Mouse (Mus musculus): ENCODE results near the gene Gm5737. TPM values are rescaled to one million over a fixed set of nuclear protein-coding genes. Genes with fewer than 3 reads are reported as not detected.

The Gm5737 gene
- not detected for total RNA-seq (2021)

DNA sequence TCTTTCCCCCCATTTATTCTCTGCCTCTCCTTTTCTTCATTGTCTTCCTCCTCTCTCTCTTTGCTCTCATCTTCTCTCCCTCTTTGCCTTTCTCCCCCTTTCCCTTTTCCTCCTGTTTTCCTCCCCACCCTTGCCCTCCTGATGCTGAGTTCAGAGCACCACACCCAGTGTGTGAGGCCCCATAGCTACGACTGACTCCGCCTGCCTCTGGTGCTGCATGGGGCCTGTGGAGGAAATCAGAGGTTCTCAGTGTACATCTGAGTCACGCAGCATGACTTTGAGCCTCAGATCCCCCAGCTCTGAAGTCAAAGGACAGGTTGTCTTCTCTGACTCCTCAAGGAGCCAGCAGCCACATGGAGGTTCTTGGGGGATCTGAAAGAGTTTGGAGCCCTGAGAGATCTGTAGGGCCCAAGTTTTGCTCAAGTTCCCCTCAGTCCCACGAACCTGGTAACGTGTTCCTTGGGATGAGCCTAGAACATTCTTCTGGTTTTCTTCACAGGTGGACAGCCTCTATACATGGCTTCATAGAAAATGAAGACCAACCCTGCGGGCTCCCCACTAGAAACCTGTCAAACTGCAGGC, at the start of gene Gm5737:
Gene Gm5737 (plus strand): TSS at position 532 of the 582 bp plus-strand sequence.
- intact Hi-C loops (cut with DNase I): no loop called here
- DNase-seq (ENCODE audit: low spot score): no peak

DNA sequence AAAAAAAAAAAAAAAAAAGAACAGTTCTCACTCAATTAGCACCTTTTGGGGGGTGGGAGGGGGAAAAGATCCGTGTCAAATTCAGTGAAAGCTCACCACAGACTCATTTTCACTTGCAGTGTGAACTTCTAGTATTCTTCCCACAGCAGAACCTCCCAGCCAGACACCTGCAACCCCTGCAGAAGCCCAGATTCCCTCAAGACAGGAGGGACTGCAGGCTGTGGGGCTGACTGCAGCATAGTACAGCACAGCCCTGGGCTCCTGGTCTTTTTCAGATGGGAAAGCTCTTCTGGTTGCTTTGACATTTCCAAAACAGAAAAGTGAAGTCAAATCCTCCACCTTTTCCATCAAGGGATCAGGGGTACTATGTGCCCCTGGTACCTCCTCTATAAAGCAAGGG, 44.8 kb upstream of the Gm5737 start:
- DNase-seq (ENCODE audit: low spot score): no peak
- intact Hi-C loops (cut with DNase I): no loop called here

DNA sequence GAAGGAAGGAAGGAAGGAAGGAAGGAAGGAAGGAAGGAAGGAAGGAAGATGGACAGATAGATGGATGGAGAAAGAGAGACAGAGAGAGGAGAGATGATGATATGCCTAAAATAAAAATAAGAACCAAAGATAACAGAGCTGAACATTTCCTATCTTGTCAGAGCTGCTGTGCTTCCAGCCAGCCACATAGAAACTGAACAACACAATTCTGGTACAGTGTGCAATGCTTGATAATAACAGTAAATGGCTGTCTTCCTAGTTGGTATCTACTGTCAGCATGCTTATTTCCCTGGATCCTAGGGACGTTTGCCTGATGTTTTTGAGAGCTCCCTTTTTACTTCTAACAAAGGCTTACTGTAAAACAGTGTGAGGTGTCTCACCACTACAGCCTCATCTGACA, 40.8 kb upstream of the Gm5737 start:
- no peak for DNase-seq (ENCODE audit: low spot score)
- intact Hi-C loops (cut with DNase I): no loop called here

DNA sequence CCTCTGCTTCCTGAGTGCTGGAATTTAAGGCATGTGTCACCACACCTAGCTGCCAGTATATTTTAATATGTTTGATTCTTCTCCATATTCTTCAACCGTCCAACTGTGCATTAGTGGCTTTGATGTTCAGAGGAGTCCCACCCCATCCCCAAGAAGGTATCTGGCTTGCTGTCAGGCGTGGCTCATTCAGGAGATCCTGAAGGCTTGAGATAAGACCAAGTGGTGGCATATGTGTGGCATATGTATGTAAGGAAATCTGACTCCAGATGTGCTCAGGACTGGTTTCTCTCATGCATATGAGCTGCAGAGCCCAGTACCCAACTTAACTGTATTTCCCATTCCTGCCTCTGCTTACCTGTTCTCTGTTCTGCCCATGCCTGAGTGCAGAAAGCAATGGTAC, 34.2 kb upstream of the Gm5737 start:
- intact Hi-C loops (cut with DNase I): no loop called here
- no peak for DNase-seq (ENCODE audit: low spot score)

DNA sequence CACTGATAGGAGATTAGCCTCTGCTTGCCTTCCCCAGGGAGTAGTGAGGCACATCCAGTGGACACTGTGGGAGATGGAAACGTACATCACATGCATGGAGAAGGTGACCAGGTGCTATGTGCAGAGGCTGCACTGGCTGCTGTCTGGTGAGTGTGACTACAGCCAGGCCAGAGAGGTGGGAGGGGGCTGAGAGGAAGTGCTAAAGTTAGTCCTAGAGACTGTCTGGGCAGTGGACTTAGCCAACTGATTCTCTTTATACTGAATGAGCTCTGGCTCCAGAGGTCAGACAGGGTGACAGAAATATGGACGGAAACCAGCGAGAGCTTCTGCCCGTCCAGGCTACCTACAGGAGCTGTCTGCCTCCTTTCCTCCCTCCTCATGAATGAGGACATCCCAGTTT, 16.6 kb upstream of the Gm5737 start:
- intact Hi-C loops (cut with DNase I): no loop called here
- DNase-seq (ENCODE audit: low spot score): no peak

DNA sequence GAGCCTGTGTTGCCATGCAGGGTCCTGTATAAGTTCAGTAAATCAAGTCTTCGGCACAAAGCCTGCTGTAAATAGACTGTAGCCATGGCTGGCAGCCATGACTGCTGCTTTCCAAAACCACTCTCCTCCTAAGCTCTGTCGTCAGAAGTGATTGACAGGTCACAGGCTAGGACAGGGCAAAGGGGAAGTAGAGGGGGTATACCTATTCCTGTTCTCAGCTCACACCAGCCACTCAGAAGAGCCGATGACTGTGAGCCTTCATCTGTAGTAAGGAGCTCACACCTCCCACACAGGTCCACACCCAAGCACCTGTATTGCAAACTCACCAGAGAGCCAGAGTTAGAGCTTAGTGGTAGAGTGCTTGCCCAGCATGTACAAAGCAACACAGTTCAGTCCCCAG, 15.8 kb upstream of the Gm5737 start:
- intact Hi-C loops (cut with DNase I): no loop called here
- no peak for DNase-seq (ENCODE audit: low spot score)

DNA sequence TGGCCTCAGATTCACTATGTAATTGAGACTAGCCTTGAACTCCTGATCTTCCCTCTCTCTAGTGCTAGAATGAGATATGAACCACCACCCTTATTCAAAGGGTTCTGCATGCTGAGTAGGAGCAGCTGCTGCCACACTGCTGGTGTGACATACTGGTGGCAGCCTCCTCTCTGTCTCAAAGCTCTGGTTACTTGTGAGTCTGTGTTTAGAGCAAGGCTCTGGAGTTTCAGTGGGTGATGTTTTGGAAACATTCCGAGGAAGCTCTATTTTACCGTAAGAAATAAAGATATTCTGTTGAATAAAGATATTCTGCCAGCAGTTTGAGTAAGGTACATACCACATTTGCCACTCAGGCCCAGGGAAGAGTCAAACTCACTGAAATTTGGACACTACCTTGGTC, 8.9 kb upstream of the Gm5737 start:
- intact Hi-C loops (cut with DNase I): no loop called here
- no peak for DNase-seq (ENCODE audit: low spot score)

DNA sequence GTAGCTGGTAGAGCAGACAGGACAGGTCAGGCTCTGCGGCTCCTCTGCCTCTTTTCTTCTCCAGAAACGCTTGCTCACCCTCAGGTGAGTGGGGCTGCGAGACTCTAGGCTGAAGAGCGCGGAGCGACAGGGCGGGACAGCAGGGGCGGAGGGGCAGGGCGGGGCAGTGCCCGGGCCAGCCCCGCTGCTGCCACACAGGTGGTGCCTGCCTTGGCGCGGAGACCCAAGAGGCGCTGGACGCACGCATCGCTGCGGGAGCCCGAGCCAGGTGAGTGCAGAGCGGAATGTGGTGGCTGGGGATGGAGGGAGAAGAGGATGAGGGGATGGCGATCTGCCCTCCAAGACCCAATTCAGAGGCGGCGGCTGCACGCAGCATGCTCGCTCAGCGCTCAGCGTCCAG, 2.5 kb upstream of the Gm5737 start:
- no peak for DNase-seq (ENCODE audit: low spot score)
- intact Hi-C loops (cut with DNase I): no loop called here

DNA sequence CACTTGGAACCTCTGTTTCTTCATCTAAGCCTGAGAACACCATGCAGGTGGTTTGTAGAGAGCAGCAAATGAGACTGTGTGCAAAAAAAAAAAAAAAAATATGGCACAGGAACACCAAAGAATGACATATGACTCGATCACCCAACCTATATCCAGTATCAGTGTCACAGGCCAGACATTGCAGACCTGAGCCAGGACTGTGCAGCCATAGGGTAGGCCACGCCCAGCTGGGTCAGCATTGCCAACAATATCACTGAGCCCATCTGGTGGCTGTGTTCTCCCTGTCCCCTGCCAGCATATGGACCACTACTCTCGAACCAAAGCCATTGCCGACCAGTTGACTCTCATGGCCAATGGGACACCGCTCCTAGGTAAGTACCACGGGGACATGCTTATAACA, 5.4 kb downstream of the Gm5737 start:
- intact Hi-C loops (cut with DNase I): no loop called here
- no peak for DNase-seq (ENCODE audit: low spot score)

DNA sequence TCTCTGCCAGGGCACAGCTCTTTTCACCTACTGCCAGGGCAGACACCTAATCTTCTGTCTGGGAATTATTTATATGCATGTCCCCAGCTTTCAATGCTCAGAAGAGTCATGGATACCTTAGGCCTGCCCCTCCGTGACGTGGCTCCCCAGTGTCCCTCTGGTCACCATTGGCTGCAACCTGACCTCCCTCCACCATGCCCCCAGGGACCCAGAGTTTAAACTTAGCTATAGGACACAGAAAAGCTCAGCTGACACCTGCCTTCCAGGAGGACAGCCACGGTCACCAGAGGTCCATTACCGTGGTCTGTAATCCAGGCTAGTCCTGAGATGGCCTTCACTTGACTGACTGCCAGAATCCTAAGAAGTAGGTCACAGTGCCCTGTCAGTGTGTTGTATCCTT, 7.2 kb downstream of the Gm5737 start:
- no peak for DNase-seq (ENCODE audit: low spot score)
- intact Hi-C loops (cut with DNase I): no loop called here

DNA sequence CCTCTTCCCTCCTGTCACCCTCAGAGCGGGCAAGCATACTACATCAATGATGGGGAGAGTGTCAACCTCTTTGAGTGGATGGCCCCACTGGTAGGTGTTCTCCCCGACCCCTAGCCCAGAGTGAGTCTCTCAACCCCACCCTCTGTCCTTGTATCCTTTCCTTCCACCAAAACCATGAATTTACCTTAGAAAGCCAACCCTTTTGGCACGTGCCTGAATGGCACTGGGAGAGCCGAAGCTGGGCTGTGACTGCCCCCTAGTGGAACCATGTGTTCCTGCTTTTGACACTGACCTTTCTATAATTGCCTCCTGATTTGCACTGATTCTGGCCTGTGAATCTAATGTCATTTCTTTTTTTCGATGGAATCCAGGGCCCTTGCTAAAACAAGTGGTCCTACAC, 11.1 kb downstream of the Gm5737 start:
- intact Hi-C loops (cut with DNase I): loop anchor here (2.0 to 10.0 kb wide), 4 partner anchors 66 to 188 kb away; partner anchors contain the start of genes Pdzd9, Uqcrc2 and Vwa3a
- DNase-seq (ENCODE audit: low spot score): no peak

DNA sequence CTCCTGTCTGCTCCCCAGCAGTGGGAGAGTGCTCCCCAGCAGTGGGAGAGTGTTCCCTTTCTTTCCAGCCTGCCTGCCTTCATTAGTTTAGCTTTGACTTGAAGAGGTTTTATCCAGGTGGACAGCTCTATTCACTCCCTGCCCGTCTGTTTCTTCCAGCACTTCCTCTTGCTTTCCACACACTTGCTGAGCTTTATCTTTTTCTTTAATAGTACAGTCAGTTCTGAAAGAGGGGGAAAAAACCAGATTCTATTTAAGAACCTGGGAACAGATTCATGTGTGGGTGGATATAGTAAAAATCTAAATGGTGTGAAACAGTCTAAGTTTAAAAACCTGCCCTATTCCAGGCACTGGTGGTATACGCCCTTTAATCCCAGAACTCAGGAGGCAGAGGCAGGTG, 12.9 kb downstream of the Gm5737 start:
- DNase-seq (ENCODE audit: low spot score): no peak
- intact Hi-C loops (cut with DNase I): loop anchor here (10.0 kb wide), 1 partner anchor 190 kb away; the partner anchor contains the start of gene Uqcrc2

DNA sequence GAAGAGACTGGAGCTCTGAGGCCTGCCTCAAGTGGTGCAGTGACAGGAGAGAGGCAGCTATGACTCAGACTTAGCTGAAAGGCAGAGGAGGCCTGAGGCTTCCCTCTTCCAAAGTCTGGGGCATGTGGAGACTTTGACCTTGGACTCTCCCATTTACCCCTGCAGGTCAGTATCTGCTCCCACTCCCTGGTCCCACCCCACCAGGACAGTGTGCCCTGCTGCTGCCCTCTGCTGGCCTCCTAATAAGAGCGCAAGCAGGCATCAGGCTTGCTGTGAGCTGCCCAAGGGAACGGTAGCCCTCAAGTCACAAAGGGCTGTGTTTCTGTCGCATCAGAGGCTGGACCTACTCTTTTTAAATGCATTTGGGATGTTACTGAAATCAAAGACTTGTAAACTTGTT, 14.2 kb downstream of the Gm5737 start:
- no peak for DNase-seq (ENCODE audit: low spot score)
- intact Hi-C loops (cut with DNase I): loop anchor here (10.0 kb wide), 1 partner anchor 192 kb away; the partner anchor contains the start of gene Uqcrc2

DNA sequence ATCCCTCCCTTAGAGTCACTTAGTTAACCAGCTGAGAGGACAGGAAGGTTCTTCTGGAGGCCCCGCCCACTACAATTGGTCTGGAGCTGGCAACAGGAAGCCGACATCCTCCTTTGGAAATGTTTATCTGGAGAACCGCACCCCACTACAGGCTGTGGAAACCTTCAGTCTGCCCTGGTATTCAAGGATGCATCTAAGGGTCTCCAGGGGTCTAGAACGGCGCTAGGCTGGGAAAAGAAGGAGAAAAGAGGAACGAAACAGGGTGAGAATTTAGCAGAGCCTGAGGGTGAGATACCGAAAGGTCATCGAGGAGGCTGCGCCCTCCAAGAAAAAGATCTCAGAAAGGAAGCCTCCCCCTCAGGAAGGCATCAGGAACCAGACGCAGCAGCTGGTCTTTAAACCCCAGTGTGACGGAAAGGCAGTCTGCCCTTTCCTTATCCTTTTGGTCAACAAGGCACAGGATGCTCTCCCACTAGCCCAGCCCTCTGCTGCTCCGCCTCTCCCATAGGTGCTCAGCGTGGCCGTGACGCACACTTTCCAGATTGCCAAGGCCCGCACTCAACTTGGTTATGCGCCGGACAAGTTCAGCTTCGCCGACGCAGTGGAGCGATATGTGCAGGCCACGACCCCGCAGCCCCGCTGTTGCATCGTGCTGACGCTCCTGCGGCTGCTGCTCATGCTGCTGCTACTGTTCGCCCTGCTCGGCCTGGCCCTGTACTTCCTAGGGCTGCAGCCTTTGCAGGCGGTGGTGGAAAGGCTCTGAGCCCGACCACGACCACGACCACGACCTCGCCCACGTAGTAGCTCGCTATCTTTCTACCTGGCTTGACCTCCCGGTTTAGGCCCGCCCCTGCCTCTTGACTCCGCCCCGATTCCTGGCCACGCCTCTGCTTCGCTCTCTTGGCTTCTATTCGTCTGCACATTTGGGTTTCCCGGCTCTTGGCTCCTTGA, 18.5 kb downstream of the Gm5737 start:
- intact Hi-C loops (cut with DNase I): loop anchor here (10.0 kb wide), 2 partner anchors 204 to 284 kb away; partner anchors contain the start of gene Mettl9
- DNase-seq (ENCODE audit: low spot score): peak; percentile 59

DNA sequence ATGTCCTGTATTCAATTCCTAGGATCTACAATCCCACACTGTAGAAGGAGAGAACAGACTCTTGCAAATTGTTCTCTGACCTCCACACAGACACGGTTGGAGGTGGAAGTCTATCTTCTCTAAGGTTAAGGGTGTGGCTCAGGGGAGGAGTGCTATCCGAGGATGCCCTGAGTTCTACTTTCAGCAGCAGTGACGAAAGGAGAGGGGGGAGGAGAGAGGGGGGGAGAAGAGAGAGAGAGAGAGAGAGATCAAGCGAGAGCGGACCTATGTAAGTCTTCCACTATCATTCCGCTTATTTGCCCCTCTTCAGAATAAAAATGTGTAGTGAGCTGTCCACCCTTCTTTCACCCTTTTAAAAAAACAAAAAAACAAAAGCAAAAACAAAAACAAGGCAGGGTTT, 22.3 kb downstream of the Gm5737 start:
- intact Hi-C loops (cut with DNase I): loop anchor here (10.0 kb wide), 2 partner anchors 200 to 280 kb away; partner anchors contain the start of gene Mettl9
- no peak for DNase-seq (ENCODE audit: low spot score)

DNA sequence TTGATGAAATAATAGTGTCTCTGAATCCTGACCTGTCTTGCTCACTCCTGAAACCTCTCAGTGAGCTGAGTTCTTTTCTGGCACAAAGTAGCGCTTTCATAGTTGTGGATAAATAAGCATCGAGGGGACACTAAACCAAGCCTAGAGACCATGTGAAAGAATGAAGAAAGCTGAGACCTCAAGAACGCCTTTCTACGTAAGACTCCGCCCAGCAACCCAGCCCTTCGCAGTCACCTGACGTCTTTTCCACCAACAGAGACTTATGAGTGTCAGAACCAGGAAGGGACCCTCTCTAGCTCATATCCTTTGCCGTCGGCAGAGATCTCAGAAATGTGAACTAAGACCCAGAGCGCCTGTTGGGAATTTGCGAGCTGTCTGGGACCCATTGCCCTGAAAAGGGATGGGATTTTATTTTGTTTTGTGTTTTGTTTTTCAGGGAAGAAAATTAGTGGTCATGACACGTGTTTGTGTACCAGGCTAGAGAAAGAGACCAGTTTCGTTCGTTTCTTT, 22.8 kb downstream of the Gm5737 start:
- DNase-seq (ENCODE audit: low spot score): peak; percentile 49
- intact Hi-C loops (cut with DNase I): loop anchor here (1.0 to 10.0 kb wide), 5 partner anchors 82 to 280 kb away; partner anchors contain the start of genes Cdr2, Mettl9, Mfsd13b and Polr3e

DNA sequence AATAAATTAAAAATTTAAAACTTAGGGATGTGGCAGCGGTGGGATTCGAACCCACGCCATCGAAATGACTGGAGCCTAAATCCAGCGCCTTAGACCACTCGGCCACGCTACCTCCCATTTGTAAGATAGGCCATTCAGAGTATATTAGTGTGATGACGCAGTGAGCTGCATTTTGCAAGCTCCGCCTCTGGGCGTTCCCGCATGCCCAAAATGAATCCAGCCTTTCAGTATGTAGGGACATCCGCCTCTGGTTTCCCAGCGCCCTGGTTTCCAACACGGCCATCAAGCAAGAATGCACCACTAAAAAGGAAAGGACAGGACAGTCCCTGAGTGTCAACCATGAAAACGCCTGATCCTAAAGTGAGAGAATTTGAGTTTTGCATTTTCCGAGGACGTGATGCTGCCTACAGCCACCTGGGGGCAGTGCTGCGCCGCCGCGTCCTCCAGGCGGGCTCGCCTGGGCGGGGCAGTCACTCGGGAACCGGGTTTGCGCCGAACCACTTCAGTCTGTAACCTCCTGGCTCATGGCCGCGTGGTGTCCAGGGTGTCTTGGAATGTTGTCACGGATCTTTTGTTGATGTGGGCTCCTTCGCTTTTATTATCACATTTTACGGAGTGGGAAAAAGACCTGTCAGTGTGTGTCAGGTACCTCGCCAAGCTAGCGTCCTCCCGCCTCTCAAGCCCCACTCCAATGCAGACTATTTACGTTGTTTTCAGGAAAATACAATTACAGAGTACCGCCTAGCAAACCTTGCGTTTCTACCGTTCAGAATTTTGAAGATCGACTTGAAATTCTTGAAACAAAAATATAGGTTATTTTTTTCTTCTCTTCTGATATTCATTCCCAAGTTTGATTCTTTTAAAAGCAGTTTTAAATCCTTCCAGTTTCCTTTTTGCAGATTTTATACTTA, 23.5 kb downstream of the Gm5737 start:
- intact Hi-C loops (cut with DNase I): loop anchor here (1.0 to 10.0 kb wide), 5 partner anchors 82 to 279 kb away; partner anchors contain the start of genes Cdr2, Mettl9, Mfsd13b and Polr3e
- peak; percentile 84 for DNase-seq (ENCODE audit: low spot score)

DNA sequence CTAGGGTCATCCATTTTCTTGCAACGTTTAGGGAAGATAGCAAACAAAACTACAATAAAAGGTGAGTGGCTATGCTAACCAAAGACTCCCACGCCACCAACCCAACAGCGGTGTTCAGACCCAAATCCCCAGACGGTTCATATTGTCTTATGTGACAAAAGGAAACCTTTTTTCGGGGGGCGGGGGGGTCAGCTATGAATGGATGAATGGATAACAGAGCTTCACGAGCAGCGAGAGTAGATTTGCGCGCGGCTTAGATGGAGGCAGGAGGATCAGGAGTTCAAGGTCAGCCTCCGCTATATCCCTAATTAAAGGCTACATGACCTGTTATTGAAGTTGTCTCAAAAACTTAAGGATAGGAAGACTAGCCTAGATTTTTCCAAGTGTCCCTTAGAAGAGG, 24.2 kb downstream of the Gm5737 start:
- no peak for DNase-seq (ENCODE audit: low spot score)
- intact Hi-C loops (cut with DNase I): loop anchor here (5.0 to 10.0 kb wide), 4 partner anchors 146 to 278 kb away; partner anchors contain the start of genes Cdr2, Mettl9 and Mfsd13b

DNA sequence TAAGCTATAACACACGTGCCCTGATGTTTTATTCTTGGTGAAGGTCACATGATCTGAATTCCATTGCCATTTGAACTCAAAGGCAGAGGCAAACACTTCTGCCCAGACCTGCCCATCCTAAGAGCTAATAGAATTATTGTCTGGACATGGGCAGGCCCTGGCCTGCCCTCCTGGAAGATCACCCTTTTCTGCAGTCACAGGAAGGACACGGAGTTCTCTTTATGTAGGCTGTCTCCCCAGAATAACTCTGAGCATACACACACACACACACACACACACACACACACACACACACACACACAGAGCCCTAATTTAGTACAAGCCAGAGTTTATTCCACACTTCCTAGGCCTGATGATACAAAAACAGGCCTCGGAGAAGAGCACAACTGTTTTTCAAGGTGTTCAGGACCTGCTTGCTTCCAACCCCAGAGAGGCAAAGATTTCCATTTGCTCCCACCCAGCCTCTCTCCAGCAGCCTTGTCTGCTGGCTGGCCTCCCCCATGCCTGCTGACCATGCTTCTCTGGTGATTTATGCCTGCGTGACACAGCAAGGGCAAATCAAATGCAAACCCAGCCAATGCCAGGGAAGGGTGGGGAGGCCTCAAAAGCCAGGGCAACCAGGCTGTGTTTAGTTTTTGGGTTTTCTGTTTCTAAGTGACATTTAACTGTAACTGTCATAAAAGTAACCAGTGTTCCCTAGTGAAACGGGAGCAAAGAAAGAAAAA, 26.4 kb downstream of the Gm5737 start:
- intact Hi-C loops (cut with DNase I): loop anchor here (5.0 to 10.0 kb wide), 4 partner anchors 144 to 276 kb away; partner anchors contain the start of genes Cdr2, Mettl9 and Mfsd13b
- DNase-seq (ENCODE audit: low spot score): no peak

Measured in heart, postnatal 25 days (tissue).